Mouse (Mus musculus): ENCODE measurements around the gene Gm28043.

- TF ChIP-seq POLR2A (IDR thresholded peaks at IDR 0.05; ENCODE audit: borderline replicate concordance, insufficient read depth, low read length) (0 out of 2 replicates have a peak, but pooled peaks have one; percentile 13), CTCF (IDR thresholded peaks at IDR 0.05; ENCODE audit: borderline replicate concordance, insufficient read depth, low read depth, low read length) (no peak)
Measured at GRCm38 (mm10) chr17:29702938-29703710, 88.4 kb downstream of the Gm28043 start.
